Mouse (Mus musculus) megakaryocyte progenitor cell, adult 5-6 weeks (primary cell): ENCODE data around the gene Il1rapl2. TPM values are rescaled to one million over a fixed set of nuclear protein-coding genes. Genes with fewer than 3 reads are reported as not detected.

ENCODE experiments used
- ATAC-seq: replicated peaks from 2 replicates; pipeline ENCODE4 v1.8.0; 2016; ENCODE audit warnings: mild to moderate bottlenecking, moderate TSS enrichment, inconsistent platforms; ENCODE audit not compliant: poor library complexity
- total RNA-seq, 2 experiments: library from RNA; stranded (forward) in 1 of 2; stranded (reverse) in 1 of 2; fragments of 157-497, 149-512 nt in 1 of 2; fragments of 200-1000 nt in 1 of 2; gene quantifications; 2 replicates each; pipeline versions ENCODE4 v1.2.3 to v1.2.4; 2015 to 2017

Gene Il1rapl2
- not detected in 2 replicates for total RNA-seq (2015)
- total RNA-seq (2017) = not detected in 2 replicates

DNA sequence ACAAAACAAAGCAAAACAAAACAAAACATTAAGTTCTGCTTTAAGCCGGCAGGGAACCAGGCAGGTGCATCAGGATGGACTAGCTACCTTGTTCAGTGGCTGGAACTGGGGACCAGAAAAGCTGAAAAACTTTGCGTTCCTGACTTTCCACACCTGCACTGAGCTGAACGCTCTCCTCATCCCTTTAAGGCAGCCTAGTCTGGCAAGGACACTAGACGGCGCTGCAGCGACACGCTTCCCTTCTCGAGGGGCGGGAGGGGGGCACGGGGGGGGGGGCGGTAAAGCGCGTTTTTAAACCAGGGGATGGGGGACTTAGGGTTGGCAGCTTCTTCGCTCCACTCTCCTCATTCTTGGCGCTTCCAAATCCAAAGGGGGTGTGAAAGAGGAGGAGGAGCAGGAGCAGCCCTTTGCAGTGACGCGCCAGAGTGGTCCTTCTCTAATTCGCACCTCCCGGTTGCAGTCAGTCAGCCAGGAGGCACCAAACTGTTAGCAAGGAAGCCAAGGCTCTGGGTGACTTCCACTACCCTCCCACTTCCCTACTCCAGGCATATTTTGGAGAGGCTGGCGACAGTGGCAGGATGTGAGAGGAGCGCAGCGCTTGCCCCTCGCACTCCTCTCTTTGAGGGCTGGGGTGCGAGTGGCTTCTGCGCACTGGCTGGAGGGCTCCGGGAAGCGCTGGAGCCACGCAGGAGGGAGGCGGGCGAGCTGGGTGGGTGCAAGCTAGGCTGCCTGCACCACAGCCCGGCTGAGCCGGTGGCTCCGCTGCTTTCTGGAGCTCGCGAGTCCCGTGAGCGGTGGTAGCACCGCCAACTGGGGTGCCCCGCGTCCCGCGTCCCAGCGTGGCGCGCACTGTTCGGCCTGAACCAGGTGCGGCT is at the start of gene Il1rapl2:
TSS of gene Il1rapl2 (plus strand) at position 288 of the 875 bp plus-strand sequence.
- ATAC-seq = no peak

DNA sequence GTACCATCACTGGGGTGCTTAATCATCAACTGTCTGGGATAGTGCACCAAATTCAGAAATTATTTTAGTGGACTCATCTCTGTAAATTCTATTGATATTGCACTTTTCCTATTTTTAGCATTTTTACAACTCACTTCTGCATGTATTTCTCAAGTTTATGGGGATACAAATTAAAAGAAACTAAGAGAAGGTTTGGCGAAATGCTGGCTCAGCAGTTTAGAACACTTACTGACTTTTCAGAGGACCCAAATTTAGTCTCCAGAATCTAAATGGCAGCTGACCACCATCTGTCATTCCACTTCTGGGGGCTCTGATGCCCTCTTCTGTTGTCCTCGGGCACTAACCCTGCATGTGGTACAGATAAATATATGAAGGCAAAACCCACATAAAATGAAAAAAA is 22.1 kb upstream of the Il1rapl2 start:
- ATAC-seq = no peak

DNA sequence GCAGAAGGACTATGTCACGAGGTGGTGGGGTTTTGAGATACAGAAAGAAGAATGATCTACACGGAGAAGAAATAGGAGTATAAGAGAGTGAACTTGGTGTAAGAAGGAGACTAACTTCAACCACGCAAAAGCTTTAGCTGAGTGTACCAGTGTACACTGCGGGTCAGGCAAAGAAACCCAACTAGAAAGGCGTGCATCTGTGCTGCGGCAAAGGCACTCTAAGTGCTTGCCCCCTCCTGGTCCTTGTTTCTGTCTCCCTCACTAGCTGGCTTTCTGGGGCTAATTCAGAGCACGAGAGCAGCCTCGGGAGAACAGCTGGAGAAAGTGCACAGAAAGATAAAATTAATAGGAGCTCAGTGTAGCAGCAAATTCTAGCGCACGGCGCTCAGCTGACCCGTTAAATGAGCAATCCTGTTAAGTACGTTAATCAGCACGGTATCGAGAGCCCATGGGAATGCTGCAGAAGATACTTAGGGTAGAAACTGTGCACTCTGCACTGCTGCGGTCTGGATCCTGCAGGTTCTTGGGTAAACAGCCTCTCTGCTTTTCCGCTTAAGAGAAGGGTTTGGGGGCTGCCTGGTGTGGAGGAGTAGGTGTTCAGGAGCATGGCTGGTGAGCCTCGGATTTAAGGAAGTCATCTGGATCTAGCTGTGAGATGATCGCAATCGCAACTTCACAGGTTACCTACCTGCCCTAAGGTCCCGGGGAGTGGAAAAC is 778 bp upstream of the Il1rapl2 start:
- no peak for ATAC-seq

DNA sequence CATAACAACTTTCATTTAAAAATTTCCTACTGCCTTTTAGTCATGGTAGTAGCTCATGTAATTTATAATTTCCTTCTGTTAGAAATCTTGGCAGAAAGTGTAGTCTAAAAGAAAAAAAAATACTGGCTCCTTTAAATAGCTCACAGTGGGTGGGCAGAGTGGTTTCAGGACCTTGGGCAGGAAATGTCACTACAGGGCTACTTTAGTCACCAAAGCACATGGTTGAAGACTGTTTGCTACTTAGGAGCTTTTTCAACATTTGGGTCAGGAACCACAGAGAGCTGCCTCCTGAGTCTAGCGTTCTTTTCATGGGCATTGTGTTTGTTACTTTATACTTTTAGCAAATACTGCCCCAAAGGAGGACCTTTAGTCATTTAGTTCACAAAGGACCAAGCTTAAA is 12.2 kb downstream of the Il1rapl2 start:
- ATAC-seq = no peak

DNA sequence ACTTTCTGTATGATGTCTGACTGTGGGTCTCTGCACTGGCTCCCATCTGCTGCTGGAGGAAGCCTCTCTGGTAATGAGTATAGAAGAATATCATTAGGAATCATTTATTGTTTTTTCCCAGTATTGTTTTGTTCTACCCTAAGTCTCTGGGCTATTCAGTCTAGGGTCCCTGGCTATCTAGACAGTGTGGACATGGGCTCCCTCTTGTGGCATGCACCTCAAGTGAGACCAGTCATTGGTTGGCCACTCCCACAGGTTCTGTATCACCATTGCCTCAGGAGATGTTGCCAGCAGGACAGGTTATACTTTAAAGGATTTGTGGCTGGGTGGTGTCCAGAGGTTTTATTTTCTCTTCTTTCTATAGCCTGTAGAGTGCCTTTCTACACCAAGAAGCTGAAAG is 50.3 kb downstream of the Il1rapl2 start:
- peak; percentile 60 for ATAC-seq

DNA sequence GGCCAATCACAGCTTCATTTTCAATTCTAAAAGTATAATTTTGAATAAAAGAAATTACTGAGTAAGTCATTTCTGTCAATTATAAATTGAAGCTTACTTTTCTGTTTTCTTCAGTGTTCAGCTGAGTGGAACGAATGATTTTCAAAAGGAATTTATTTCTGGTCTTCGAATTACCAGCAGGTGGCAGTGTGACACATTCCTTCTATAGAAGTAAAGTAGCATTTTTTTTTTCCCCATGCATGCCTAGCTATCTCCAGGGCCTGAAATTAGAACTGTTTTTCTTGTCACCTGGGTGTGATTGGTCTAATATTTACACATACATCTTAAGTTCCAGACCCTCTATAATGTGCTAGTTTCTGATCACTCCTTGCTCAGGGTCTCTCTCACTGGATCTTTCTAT is 96.6 kb downstream of the Il1rapl2 start:
- no peak for ATAC-seq

DNA sequence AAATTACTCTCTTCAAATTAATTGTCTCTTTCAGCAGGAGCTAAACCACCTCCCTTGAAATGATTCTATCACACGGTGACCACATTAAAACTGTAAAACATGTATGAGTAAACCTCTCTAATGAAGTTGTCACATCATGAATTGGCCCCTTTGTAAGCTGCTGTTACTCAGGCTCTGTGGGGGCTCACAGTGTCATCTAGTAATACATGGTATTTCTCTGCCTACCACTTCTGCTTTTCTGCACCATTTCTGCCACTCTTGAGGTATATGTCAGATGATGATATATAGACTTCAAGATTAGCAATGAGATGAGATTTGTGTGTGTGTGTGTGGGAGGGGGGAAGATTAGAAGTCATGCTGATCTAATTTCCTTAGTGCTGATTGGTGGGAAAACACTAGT is 117.6 kb downstream of the Il1rapl2 start:
- ATAC-seq = peak; percentile 42

DNA sequence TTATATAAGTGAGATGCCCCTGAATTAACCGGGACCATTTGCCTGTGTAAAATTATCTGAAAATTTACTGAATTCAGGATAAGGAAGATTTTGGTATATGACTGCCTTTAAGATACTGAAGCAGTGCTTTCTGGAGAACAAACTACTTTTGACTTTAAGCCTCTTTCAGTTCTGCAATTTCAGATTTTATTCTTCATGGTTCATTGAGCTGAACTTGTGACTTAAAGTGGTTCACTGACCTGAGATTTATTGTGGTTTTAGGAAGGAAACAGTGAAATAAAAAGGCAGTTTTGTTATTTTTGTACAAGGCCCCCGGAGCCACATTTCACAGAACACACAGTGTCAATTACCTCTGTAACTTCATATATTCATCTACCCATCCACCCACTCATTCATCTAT is 129.6 kb downstream of the Il1rapl2 start:
- ATAC-seq = no peak

DNA sequence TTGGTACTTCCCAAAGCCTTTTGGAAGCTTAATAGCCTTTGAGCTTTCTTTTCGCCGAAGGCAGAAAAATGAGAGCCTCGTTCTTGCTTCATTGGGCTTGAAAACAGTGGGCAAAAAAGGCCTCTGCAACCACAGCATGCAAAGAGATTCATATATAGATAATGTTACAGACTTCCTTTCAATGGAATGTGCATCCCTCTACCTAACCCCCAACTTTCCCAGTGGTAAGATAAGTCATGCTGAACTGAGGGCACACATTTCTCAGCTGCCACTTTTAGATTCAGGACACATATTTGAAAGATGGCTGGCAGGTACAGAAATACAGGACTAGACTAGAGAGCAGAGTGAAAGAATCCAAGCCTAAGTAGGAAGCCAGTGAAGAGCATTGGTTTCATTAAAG is 185.1 kb downstream of the Il1rapl2 start:
- ATAC-seq = no peak

DNA sequence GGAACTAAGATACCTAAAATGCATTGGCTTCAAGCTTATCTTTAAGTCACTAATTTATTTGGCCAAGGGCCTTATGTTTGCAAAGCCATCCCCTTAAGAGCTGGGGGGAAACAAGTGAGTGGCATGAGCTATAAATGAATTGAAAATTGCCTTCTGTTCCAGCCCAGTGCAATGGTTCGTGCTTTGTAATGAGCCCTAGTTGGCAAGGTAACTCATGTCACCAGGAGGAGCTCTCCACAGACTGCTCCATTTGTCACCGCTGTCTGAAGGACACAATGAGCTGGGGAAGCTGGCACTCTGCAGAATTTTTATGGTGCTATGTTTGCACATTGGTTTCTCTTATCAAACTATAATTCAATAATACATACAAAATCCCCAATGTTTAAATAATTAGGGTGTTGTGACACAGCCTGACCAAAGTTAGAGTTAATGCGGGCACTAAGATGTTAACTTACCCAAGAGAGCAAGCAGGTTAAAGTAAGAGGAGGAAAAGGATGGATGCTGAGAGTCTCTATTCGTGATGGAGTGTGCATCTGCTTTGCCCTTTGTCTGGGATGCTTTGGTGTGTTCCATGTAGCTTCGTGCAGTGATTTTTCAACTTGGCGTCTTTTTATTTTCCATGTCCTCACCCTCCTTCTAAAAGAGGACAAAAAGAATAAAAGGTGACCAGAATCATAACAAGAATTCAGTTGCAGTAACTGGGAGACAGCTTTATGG is 235.2 kb downstream of the Il1rapl2 start:
- no peak for ATAC-seq

DNA sequence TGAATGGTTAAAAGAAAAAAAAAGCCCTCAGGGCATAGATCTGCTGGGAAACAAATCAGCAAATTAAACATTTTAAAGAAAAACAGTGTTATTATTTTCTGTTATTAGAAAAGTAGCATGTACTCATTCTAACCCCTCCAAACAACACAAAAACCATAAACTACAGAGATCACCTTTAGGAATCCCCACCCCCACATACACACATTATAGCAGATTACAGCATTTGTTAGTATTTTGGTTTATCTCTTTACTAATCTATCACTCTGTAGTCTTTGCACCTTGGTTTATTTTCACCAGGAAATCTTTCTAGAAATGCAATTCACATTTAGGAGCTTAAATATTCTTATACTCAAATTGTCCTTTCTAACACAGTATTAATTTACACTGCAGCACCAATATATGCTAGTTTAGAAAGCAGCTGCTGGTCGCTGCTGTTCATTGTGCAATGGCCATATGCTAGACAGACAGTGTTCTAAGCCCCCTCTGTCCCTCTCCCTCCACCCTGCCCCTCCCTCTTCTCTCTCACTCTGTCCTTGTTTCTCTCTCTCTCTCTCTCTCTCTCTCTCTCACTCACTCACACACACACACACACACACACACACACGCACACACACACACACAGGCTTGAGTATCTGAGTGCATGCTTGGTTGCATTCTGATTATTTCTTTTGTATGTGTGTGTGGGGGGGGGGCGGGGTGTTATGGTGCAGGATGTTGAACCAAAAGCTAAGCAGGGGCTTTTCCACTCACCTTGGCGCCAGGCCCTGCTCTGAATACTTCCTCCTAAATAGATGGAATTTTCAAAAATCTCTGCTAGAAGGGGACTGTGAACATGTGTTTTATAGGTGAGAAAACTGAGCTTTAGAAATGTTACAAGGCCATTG is 236.1 kb downstream of the Il1rapl2 start:
- no peak for ATAC-seq

DNA sequence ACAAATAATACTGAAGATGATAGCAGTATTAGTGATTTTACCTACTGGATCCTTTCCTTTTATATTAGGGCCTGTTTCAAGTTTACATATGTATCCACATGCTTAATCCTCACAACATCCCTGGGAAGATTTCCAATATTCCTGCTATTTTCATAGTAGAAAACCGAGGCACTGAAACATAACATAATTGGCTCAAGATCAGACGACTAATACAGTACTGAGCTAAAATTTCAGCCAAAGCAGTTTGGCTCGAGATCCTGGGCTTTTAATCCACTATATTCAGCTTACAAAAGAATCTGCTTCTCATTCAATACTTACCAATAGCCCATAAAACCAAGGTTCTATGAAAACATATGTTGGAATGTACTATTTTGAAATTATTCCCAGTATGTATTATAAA is 239.1 kb downstream of the Il1rapl2 start:
- no peak for ATAC-seq

DNA sequence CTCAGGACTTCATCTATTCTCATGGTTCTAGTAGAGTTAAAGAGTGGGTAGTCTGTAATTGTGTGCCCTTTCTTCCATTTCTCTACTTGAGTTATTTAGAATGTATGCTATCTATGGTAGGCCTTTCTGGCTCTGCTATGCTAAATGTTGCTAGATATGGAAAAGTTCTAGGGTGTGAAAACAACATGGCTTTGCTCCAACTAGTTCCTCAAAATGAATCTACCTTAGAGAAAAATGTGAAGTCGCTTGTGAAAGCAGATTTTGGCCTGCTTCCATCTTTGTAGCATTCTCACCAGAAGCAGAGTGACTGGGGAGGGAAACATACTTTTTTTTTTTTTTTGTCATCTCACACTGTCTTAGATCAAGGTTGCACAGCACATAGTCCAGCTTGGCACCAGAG is 241.7 kb downstream of the Il1rapl2 start:
- ATAC-seq = no peak

DNA sequence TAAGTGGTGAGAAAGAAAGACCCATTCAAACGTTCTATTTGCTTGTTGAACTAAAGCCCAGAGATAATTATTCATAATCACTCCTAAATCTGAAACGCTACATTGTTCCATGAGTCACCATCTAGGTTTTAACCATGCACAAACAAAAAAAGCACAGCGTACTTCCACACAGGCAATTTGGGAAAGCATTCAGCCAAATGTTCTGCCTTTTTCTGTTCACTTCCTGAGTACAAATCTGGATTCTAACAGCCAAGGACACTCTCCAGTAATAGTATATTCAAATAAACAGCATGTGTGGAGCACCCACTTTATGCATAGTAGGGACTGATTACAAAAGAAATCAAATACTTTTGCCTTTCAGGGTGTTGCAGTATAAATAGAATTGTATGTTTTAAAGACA is 278.5 kb downstream of the Il1rapl2 start:
- no peak for ATAC-seq

DNA sequence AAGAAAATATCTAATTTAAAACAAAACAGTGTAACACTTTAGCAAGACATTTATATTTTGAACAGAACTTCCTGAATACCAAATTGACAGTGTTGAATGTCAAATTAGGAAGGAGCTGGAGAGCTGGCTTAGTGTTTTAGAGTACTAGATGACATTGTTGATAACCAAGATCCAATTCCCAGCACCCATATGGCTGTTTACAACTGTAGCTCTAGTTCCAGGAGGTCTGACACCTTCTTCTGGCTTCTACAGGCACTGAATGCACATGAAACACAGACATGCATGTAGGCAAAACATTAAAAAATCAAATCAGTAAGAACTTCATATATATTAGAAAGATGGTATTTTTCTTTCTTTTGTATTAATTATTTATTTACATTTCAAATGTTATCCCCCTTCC is 353.1 kb downstream of the Il1rapl2 start:
- ATAC-seq = no peak

DNA sequence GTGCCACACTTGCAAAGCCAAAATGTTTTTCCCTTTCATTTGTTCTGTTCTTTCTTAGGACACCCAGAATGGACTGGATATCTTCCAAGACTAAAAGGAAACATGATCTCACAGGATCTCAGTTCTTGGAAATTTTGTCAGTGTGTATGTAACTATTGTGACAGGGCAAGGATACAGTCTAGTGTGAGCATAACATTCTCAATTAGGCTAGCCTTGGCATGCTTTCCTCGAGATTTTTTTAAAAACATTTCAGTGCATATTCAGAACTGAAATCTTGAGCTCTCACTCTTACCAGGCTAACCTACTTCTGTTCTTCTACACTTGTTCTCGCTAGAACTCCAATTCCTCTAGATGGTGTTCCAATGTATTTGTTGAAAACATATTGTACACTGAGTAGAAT is 356.4 kb downstream of the Il1rapl2 start:
- ATAC-seq = no peak

DNA sequence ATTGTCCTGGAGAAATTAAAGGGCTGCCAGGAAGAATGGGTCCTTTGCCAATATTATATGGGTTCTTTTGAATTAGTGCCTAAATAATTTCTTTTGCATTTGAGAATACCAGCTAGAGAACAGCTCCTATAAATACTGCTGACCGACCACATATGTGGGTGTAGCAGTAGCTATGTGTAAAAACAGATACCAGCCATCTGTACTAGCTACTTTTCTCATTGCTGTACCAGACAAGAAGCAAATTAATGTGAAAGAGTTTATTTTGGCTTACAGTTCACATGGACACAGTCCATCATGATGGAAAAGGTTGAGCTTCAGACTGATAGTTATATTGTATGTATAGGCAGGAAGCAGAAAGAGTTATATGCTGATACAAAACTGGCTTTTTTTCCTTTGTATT is 377.3 kb downstream of the Il1rapl2 start:
- ATAC-seq = no peak

DNA sequence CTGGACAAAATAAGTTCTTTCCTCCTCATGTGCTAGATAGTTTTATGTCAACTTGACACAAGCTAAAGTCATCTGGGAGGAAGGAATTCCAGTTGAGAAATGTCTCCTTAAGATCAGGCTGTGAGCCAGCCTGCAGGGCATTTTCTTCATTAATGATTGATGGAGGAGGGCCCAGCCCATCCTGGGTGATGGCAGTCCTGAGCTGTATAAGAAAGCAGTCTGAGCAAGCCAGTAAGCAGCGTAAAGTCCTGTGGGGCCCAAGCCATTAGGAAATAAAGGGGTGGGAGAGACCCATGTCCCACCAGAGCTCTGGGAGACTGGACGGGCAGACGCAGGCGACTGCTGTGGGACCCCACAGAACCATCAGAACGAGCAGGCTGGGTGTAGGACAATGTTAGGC is 400.9 kb downstream of the Il1rapl2 start:
- ATAC-seq = no peak

DNA sequence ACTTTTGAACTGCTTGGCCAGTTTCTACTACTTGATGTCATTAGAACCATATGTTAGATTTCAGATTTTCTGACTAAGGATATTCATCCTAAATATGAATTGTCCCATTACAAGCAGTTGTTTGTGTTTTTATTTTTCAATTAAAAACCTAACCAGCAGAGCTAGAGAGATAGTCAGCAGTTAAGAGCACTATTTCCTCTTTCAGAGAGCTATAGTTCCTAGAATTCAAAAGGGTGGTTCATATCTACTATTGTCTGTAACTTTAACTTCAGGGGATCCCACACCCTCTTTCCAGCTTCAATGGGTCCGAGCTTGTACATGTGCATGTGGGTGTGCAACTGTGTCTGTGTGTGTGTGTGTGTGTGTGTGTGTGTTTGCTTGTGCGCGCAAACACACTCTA is 472.7 kb downstream of the Il1rapl2 start:
- ATAC-seq = no peak

DNA sequence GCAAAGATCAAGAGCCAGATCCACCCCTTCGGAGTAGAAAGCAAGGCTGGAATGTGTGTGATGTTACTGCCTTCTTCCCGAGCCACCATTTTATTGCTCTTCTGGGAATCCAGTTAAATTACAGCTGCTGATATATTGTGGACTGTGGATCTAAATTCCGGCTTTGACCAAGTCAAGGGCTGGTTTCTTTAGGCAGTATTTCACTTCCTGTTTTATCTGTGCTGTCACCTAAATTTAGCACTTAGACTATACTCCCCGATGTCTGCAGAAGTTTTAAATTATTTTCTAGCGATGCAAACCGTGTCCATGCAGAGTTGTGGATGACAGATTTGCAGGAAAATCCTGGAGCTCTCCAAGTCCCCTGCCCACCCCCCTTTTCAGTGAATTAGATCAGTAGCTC is 533.5 kb downstream of the Il1rapl2 start:
- no peak for ATAC-seq

DNA sequence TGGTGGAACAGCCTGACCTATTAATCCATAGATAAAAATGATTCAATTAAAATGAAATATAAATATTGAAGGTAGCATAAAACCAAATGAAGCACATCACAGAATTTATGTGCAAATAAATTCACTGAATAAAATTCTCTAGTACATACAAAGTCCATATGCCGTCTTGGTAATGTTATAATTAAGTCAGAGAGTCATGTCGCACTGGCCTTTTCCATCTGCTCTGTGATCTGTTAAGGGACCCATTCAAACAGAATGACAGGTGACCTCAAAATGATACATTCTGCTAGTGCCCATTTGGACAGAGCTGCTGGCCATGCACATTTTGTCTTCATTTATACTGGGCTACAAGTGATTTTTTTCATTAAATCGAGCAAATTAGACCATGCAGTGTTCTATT is 534.3 kb downstream of the Il1rapl2 start:
- ATAC-seq = no peak
